Mouse (Mus musculus): Measurements from ENCODE around the gene Gm49661.
A peak's percentile ranks its signal among the peaks of the same experiment; 100 is the strongest.

The Gm49661 gene

DNA sequence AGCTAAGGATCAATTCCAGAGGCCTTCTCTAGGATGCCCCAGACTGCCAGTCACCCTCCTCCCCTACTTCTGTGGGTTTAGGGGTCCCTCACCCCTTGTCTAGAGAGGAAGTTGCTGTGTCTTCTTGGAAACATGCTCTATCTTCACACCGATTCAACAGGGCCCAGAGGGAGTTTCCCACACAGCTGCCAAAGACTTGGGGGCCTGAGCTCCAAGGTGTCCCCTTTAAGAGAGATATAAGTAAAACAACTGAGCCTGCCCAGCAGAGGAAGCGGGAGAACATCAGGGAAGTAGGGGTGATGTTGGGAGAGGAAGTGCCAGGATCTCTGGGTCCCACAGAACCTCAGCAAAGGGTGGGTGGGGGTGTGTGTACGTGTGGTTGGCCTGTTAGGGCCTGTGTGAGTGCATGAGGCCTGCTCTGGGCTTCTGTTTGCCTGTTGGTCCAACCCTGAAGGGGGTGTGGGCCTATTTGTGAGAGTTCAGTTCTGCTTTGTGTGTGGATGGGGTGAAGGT lies 13.3 kb upstream of the Gm49661 start:
- DNase-seq: no peak

DNA sequence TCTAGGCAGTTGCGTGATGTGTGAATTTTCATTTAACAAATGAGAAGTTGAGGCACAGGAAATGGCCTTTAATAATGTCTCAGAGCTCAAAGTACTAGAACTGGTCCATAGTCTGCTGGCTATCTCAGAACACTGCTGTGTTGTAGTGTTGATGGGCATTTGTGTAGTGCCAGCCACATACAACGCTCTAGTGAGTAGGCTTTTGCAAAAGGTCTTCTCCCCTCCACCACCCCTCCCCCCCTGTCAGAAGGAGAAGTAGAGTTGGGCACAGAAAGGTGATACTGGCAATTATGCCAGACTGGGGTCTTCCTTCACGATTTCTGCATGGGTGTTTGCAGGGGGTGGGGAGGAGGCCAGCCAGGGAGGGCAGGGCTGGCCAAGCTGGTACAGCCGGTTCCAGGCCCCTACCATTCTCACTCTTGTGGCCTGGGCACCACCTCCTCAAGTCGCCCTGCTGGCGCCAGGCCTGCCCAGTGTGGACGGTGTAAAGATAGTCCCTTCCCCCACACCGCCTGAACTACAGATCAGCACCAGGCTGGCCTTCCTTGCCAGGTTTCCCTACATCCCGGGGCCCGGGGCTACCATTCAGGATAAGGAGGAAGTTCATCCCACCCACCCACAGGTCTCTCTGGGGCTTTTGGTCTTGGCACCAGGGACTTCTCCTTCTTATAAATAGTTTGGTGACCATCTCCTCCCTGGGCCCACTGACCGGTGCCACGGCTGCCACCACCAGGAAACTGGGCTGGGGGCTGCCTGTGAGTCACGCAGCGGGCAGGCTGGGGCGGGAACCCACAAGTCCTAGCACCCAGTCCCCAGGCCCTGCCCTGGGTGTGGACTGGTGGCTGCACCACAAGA lies 12.6 kb upstream of the Gm49661 start:
- DNase-seq: no peak

DNA sequence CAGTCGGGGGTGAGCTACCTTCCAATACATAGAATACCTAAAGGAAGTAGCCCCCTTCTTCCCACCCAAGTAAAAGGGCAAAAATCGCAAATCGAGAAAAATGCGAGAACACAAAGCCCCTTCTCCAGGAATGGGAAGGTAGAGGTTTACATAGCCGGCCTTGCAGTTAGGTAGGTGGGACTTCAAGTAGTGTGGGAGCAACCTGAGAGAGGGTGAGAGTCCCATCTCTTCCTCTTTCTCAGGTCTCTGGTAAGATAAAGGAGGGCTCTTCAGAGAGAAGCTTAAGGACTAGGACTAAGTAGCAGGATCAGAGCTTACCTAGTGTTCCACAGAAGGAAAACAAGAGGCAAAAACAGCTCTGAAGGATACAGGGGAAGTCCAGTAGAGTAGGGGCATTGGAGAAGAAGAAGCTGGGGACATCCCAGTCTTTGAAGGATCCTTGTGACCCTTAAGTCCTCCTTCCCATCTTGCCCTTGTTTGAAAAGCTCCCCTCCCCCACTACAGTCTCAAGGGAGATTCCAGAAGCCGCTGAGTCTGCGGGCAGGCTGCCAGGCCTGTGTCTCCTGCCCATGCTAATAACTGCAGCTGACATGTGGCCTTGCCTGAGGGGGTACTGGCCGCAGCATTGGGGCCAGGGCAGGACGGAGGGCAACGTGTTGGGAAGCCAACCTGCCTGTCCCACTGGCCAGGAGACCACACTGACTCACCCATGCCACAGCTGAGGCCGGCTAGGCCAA lies 11.6 kb upstream of the Gm49661 start:
- peak; percentile 86 for DNase-seq

DNA sequence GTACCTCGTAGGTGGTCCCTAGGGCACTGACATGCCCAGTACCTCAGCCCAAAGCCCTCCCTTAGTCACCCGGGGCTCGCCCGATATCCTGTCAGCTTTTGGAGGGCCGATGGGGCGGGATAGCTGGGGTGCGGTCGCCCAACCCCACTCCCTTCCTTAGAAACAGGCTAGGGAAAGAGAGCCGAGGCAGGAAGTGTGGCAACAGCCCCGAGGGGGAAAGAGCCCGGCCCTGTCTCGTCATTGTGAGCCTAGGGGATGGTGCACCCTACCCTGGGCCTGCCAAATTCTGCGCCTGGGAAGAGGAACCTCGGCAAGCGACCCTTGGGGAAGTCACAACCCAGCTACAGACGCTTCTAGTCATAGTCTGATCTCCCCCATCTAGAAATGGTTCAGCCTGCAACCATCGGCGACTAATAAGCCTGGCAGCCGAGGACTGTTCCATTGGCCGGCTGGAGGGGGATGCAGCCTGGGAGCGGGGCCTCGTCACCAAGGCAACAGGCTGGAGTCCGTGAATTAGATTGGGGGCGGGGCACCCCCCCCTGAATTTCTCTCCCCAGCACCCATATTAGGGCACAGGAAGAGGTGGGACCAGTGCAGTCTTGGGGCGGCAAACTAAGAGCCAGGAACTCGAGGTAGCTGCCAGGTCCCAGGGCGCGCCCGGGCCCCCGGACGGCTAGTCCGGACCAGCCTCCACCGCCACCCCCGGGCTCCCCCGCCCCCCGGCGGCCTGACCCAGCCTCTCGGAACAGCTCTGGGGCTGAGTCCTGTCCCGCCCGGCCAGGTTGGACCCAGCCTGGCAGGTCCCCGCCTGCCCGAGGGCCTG lies 10.6 kb upstream of the Gm49661 start:
- peak; percentile 96 for DNase-seq

DNA sequence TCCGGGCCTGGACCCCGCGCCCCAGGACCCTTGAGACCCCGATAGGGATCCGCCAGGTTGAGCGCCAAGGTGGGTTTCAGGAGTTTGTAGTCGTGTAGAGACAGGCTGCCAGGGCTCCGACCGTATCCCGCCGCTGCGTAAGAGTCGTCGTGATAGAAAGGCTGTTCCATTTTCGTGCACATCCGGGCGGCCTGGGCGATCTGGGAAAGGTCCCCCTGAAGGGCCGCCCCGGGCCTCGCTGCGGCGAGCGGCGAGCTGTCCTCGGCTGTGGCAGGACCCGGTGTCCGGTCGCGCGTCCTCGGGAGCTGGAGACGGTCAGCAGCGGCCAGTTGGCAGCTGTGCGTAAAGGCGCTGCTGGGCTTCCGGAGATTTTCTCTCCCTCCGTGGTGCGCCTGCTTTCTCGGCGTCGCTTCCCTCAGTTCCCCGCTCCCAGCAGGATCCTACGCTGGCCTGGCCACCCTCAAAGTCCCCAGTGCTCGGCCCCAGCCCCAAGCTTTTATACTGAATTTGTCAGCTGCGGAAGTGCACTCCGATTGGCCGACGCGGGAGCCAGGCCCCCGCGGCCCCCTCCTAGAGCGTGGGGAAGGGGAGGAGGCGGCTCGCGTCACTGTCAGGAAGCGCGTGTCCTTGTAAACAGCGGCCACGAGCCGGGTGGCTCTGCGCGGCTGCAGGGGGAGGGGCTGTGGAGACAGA lies 9.2 kb upstream of the Gm49661 start, which contains the start of gene Junb:
Gene Junb, minus strand, starts transcription at position 471 of the 693 bp plus-strand sequence.
- DNase-seq: peak; percentile 97

DNA sequence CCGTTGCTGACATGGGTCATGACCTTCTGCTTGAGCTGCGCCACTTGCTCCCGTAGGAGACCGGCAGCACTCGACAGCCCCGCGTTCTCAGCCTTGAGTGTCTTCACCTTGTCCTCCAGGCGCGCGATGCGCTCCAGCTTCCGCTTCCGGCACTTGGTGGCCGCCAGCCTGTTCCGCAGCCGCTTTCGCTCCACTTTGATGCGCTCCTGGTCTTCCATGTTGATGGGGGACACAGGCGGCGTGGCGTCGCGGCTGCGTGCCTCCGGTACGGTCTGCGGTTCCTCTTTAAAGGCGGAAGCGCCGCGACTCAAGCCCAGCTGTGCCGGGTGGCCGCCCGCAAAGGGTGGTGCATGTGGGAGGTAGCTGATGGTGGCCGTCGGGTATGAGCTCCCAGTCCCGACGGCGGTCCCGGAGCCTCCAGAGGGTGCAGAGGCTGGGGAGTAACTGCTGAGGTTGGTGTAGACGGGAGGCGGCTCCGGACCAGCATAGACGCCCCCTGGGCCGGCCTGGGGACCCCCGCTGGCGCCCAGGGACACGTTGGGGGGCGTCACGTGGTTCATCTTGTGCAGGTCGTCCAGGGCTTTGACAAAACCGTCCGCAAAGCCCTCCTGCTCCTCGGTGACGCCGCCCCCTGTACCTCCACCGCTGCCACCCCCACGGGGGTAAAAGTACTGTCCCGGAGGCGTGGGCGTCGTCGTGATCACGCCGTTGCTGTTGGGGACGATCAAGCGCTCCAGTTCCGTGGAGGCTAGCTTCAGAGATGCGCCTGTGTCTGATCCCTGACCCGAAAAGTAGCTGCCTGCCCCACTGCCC lies 8.4 kb upstream of the Gm49661 start:
- peak; percentile 63 for DNase-seq

DNA sequence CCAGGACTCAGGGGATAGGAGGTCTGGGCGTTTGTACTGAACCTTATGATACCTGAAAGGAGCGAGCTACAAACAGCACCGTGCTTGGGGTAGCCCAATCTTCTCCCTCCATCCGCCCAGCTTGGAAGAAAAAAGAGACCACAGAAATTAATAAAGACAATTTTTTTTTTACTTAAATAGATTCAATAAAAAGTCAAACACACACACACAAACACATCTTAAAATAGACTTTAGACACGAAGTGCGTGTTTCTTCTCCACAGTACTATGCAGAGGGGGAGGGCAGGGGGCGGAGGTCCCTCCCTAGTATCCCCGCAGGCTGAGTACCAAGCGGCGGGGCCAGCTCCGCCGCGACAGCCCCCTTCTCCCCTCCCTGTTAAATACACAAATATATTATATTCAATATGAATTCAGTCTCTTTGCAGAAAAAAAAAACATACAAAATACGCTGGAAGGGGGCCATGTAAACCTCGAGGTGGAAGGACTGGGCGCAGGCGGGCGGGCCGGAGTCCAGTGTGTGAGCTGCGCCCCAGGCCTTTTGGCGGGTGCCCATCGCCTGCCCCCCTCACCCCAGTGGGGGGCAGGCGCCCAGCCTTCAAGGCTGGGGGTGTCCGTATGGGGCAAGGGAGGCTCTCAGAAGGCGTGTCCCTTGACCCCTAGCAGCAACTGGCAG lies 7.7 kb upstream of the Gm49661 start:
- no peak for DNase-seq

DNA sequence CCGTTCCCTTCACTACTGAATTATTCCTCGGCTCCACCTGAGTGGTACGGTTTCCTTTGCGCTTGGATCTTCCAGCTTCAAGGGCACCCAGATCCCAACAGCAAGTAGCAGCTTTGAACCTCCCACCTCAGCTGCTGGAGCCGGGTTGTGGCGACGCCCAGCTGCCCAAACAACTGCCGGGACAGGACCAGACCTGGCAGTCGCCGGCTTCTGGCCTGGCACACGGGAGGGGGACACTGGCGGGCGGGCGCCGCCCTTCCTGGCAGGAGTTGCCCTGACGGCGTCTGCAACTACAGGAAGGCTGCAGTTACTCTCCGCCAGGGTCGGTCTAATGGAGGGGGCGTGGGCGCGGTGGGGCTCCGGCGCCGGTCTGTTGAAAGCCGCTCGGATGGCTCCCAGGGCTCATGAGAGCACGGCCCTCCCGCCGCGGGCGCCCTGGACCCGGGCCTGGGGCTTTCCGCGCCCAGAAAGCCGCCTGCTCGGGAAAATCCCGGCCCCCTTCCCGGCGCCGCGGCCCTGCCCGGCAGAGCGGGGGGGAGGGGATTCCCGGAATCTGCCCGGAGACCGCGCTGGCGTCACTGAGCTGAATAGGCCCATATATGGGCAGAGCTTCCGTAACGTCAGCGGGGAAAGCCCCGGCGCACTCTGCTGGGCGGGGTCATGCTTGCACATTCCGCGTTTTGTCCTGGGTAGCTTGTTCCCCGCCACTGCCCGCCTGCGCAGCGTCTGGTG lies 7.0 kb upstream of the Gm49661 start:
- peak; percentile 96 for DNase-seq

DNA sequence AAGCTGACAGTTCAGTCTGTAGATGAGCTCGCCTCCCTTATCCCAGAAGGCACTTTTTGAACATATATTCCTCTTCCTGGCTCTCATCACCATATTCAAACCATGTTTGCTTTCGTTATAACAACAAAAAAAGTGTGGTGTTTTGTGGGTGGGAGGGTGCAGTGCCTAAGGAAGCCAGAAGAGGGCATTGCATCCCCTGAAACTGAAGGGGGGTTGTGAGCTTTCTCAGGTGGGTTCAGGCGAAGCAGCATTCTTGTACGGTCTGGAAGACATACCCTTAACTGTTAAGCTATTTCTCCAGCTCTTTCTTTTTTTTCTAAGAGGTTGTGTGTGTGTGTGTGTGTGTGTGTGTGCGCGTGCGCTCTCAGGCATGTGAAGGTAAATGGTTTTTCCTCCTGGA lies 6.2 kb upstream of the Gm49661 start:
- peak; percentile 68 for DNase-seq

DNA sequence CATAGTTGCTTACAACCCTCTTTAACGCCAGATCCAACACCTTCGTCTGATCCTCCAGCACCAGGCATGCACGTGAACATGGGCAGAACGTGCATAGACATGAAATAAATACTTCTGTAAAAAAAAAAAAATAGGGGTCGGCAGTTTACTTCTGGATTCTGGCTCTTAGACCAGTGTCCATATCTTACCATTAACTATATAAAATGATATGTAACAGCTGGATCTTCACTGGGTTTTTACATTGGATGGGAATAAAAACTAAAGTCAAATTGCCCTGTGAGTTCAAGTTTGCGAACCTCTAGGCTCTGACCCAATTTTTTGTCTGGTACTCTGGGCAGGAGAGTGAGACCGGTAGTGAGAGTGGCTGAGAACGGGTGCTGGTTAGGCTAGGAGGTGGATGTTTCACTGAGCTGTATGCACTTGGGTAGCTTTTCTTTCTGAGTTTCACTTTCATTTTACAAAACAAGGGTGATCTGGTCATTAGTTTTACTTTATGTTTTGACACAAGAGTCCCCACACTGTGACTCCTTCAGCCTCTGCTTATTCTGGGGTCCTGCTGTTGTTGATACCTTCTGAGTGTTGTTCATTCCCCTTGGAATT lies 5.4 kb upstream of the Gm49661 start:
- DNase-seq: no peak

DNA sequence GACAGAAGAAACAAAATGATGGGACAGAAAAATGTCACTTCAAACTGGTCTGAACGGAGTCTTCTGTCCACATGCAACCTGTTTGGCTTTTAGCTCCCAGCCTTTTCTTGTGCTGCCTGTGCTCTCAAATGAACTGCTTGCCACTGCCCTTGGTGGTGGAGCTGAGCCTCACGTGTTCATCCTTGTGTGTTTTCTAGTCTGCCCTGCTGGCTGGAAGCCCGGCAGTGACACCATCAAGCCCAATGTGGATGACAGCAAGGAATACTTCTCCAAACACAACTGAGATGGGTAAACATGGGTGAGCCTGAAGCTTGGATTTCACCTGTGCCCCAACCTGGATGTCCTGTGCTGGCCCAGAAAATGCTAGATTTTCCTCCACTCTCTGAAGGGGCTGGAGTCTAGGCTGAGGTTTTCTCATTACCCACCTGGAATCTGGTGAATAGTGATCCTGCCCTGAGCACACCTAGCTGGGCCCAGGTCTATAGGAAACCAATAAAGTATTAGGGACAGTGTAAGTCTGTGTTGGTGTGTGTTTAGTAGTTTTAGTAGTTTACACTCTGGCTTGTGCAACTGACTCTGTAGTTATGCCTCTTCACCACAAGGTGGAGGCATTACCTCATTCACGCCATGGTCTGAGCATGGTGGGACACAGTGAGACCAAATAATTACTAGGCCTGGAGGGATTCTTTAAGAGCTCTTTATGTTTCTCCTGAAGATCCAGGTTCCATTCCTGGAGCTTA lies 4.7 kb upstream of the Gm49661 start:
- DNase-seq: peak; percentile 84

DNA sequence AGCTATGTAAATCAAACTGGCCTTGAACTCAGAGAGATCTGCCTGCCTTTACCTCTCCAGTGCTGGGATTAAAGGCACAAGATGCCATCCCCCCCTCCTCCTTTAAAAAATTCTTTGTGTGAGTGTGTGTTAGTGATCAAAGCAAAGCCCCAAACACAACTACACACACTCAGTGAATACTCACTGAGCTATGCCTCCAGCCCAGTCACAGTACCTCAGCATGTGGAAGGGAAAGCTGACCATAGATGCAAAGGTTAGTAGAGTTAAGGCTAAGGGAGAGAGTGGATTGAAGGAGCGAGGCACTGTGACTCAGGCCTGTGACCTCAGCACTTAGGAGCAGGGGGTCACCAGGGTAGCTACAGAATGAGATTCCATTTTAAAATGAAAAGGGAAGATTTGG lies 3.8 kb upstream of the Gm49661 start:
- DNase-seq: no peak

DNA sequence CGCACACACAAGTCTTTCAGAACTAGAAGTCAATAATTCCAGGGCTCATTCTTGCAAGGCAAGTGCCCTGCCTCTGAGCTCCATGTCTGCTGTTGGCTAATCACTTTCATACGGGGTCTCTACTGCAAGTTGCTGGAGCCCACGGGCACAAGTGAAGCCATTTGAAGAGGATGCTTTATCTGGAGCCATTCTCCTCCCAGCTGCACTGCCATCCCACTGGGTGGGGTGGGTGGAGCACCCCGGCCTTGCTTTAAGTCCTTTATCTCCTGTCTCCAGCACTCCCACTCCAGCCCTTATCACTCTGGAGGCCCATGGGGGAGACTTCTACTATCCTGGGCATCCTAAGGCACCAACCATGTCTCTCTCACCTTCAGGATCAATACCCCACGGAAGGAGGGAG lies 1.7 kb upstream of the Gm49661 start:
- DNase-seq: no peak

DNA sequence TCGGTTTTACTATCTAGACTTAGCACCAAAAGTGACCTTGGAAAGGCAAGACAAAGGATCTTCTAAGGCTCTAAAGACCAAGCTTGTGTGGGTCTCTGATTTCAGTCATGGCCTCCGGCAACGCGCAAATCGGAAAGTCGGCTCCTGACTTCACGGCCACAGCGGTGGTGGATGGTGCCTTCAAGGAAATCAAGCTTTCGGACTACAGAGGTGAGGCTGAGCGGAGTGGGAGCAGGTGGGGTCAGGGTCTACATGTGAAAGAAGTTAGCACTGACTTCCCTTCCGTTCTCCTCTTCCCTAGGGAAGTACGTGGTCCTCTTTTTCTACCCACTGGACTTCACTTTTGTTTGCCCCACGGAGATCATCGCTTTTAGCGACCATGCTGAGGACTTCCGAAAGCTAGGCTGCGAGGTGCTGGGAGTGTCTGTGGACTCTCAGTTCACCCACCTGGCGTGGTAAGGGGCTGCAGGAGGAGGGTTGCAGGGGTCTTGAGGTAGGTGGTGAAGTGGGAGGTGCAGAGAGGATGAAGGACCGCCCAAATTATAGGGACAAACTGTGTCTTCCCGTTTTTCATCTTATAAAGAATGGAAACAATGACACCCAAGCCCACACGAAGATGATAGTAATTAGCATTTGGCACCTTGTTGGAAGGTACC lies 1.0 kb upstream of the Gm49661 start:
- no peak for DNase-seq

DNA sequence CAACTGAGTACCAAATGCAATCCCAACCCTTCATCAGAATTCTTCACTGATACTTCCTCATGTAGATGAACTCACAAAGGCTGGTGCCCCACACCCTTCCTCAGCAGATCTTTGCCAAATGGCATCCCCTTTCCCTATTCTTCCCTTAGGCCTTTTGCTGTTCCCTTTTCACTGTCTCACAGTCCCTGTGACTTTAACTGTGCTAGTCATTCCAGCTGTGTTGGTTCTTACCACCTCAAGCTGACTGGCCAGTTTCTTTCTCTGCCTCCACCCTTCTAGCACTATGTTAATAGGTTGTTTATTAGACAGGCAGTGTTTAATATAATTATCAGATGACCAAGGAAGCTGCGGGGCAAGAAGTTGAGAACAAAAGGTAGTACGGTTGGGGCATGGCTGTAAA lies 583 bp downstream of the Gm49661 start:
- DNase-seq: peak; percentile 6

DNA sequence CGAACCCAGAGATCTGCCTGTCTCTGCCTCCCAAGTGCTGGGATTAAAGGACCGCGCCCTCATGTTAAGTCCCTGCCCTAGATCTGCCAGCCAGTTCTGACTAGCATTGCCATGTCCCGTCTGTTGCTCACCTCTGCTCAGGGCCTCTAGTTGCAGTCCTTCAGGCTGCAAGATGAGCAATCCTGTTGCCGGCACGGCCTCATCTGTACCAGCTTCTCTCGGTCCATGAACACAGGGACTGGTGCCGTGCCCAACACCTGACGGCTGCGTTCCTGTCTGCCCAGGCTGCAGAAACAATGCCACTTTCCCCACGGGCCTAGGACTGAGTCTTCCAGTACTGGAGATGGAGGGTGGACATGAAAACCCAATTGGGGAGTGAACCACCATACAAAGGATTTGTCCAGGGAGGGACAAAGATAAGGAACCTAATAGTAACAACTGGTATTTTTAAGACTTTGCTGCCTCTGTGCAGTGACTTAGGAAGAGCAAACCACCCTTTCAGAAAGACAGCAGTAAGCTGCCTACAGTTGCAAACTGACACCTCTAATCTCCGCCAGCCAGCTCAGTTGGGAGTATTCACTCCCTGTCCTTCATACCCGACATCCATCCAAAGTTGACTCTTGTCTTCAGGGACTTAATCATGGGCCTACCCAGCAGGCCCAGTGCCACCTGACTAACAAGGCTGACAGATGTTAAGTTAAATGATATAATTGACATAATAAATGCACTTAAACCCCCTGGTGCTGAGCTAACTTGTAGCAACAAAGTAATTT lies 1.5 kb downstream of the Gm49661 start:
- no peak for DNase-seq

DNA sequence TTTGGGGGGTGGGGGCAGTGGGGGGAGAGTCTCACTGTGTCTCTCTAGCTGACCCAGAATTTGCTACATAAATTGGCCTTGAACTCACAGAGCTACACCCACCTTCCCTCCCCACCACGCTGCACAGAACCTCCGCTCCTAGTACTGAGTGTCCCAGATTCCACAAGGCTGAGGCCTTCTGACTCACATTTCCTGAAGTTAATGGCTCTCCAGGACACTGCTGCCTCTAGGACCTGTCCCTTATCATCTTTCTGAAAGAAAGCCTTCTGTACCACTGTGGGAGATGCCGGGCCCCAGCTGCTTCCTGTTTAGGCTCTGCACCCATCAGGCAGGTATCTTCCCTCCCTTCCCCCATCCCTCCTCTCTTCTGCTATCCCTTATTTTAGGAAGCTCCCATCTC lies 2.6 kb downstream of the Gm49661 start:
- DNase-seq: no peak

All from retina, postnatal 1 day (tissue).